Mouse (Mus musculus) MN1 (cell line): Measurements from ENCODE around the gene Slc5a8.

Experiments
- DNase-seq: peaks from one replicate; pipeline ENCODE4 v3.0.0-alpha.2; 2016; ENCODE audit warnings: low spot score

Gene Slc5a8

GRCm38 (mm10) chr10:88885632-88886090 is at the start of gene Slc5a8:
Gene Slc5a8 (plus strand): TSS chr10:88885992.
- DNase-seq: no peak

- DNase-seq: no peak
Observed at GRCm38 (mm10) chr10:88848876-88849476, 36.8 kb upstream of the Slc5a8 start.

- no peak for DNase-seq
Observed at GRCm38 (mm10) chr10:88849976-88850375, 35.8 kb upstream of the Slc5a8 start.

- DNase-seq: no peak
Observed at GRCm38 (mm10) chr10:88853326-88853725, 32.5 kb upstream of the Slc5a8 start.

- no peak for DNase-seq
Observed at GRCm38 (mm10) chr10:88860911-88861310, 24.9 kb upstream of the Slc5a8 start.

GRCm38 (mm10) chr10:88861416-88861815 is 24.4 kb upstream of the Slc5a8 start:
- DNase-seq: no peak

GRCm38 (mm10) chr10:88862293-88862692 is 23.5 kb upstream of the Slc5a8 start:
- DNase-seq: no peak

- no peak for DNase-seq
Observed at GRCm38 (mm10) chr10:88866017-88866416, 19.8 kb upstream of the Slc5a8 start.

- DNase-seq: no peak
Observed at GRCm38 (mm10) chr10:88874870-88875269, 10.9 kb upstream of the Slc5a8 start.

- no peak for DNase-seq
Observed at GRCm38 (mm10) chr10:88877421-88877820, 8.4 kb upstream of the Slc5a8 start.

- DNase-seq: no peak
Observed at GRCm38 (mm10) chr10:88883721-88884120, 2.1 kb upstream of the Slc5a8 start.

GRCm38 (mm10) chr10:88884836-88885235 is 956 bp upstream of the Slc5a8 start:
- no peak for DNase-seq

- no peak for DNase-seq
Observed at GRCm38 (mm10) chr10:88886114-88886513, 322 bp downstream of the Slc5a8 start.

- no peak for DNase-seq
Observed at GRCm38 (mm10) chr10:88888376-88888775, 2.6 kb downstream of the Slc5a8 start.

GRCm38 (mm10) chr10:88891410-88891809 is 5.6 kb downstream of the Slc5a8 start:
- DNase-seq: no peak

GRCm38 (mm10) chr10:88892560-88893087 is 6.8 kb downstream of the Slc5a8 start:
- DNase-seq: no peak

- DNase-seq: no peak
Observed at GRCm38 (mm10) chr10:88897032-88897431, 11.2 kb downstream of the Slc5a8 start.

- DNase-seq: no peak
Observed at GRCm38 (mm10) chr10:88949649-88950296, 64.0 kb downstream of the Slc5a8 start.

GRCm38 (mm10) chr10:88950297-88950653 is 64.5 kb downstream of the Slc5a8 start:
- no peak for DNase-seq

GRCm38 (mm10) chr10:88960791-88961190 is 75.0 kb downstream of the Slc5a8 start:
- DNase-seq: no peak

- no peak for DNase-seq
Observed at GRCm38 (mm10) chr10:88968586-88968985, 82.8 kb downstream of the Slc5a8 start.

- DNase-seq: no peak
Observed at GRCm38 (mm10) chr10:88970951-88971725, 85.3 kb downstream of the Slc5a8 start.

GRCm38 (mm10) chr10:88978932-88979331 is 93.1 kb downstream of the Slc5a8 start:
- DNase-seq: no peak
